Mouse (Mus musculus) olfactory bulb, adult 2 months (tissue): ENCODE data around the gene Magohb. TPM values are rescaled to one million over a fixed set of nuclear protein-coding genes. Genes with fewer than 3 reads are reported as not detected.

Experiments used
- H3K27ac ChIP-seq: fragments of 200-500 bp; 2 replicates; pipeline ENCODE4 v1.5.1; 2012; ENCODE audit warnings: low read depth, low read length; ENCODE audit not compliant: insufficient read depth
- H3K4me1 ChIP-seq: fragments of 200-500 bp; 2 replicates; pipeline ENCODE4 v1.6.1; 2012; ENCODE audit warnings: low read length; ENCODE audit not compliant: control insufficient read depth, insufficient read depth
- H3K4me3 ChIP-seq: fragments of 200-500 bp; 2 replicates; pipeline ENCODE4 v1.5.1; 2012; ENCODE audit warnings: mild to moderate bottlenecking, low read depth, low read length, moderate library complexity; ENCODE audit not compliant: insufficient read depth
- CTCF ChIP-seq: fragments of 200-500 bp; IDR thresholded peaks from 2 replicates; pipeline ENCODE4 v1.5.1; 2012; ENCODE audit warnings: low read depth, mild to moderate bottlenecking, low read length, moderate library complexity; ENCODE audit not compliant: insufficient read depth
- POLR2A ChIP-seq: fragments of 200-500 bp; IDR thresholded peaks from 2 replicates; pipeline ENCODE4 v1.6.1; 2012; ENCODE audit warnings: mild to moderate bottlenecking, low read depth, low read length, moderate library complexity; ENCODE audit not compliant: insufficient read depth
- WGBS: fragments of 180-500 bp; shearing (Covaris S2); methylation state at CpG from one replicate; pipeline ENCODE4 v1.1.7; 2018; 5-methylcytosine and 5-hydroxymethylcytosine counted together
- polyA plus RNA-seq: library from polyadenylated mRNA; stranded (reverse); fragments of >200 nt; gene quantifications from 2 replicates; pipeline ENCODE4 v1.2.4, GENCODE M21; 2012; ENCODE audit warnings: low replicate concordance; ENCODE audit not compliant: missing spikeins, insufficient read depth, insufficient read length

The Magohb gene
- polyA plus RNA-seq = not detected in 2 replicates

GRCm38 (mm10) chr6:131292991-131293788 lies at the start of gene Magohb:
TSS of gene Magohb (minus strand) at chr6:131293244.
- H3K4me3 ChIP-seq = peak within 1 kb of the TSS; percentile 70
- H3K4me1 ChIP-seq = 0 out of 2 replicates have a peak, but pooled peaks cover 2% of the 10 kb centered on the region
- TF ChIP-seq CTCF (no peak), POLR2A (no peak; the same call in 1 of the 2 replicates)
- H3K27ac ChIP-seq = peak within 1 kb of the TSS; percentile 39
- 1% methylated on average over 51 of the region's 51 CpGs for WGBS

- Histone ChIP-seq H3K4me3 (no peak overlapping the region), H3K4me1 (no peaks in the 10 kb centered on the region), H3K27ac (no peak overlapping the region)
- 64% methylated on average over 3 of the region's 3 CpGs for WGBS
- TF ChIP-seq CTCF (no peak), POLR2A (no peak)
These were observed 47.0 kb upstream of the Magohb start for GRCm38 (mm10) chr6:131340082-131340481.

- no peaks in the 10 kb centered on the region for H3K4me1 ChIP-seq
- H3K27ac ChIP-seq = no peak overlapping the region
- 85% methylated on average over 3 of the region's 3 CpGs for WGBS
- no peak overlapping the region for H3K4me3 ChIP-seq
- TF ChIP-seq CTCF (no peak), POLR2A (no peak)
These were observed 46.3 kb upstream of the Magohb start for GRCm38 (mm10) chr6:131339309-131339708.

GRCm38 (mm10) chr6:131338787-131339186 lies 45.7 kb upstream of the Magohb start:
- 63% methylated on average over 1 of the region's 1 CpGs for WGBS
- H3K4me1 ChIP-seq = no peaks in the 10 kb centered on the region
- no peak overlapping the region for H3K27ac ChIP-seq
- TF ChIP-seq POLR2A (no peak), CTCF (no peak)
- H3K4me3 ChIP-seq = no peak overlapping the region

- 93% methylated on average over 2 of the region's 2 CpGs for WGBS
These were observed 34.0 kb upstream of the Magohb start for GRCm38 (mm10) chr6:131327076-131327475.

GRCm38 (mm10) chr6:131321854-131322639 lies 29.0 kb upstream of the Magohb start:
- TF ChIP-seq CTCF (no peak), POLR2A (no peak)
- WGBS = 74% methylated on average over 3 of the region's 3 CpGs
- no peak overlapping the region for H3K4me3 ChIP-seq
- H3K27ac ChIP-seq = no peak overlapping the region
- H3K4me1 ChIP-seq = no peaks in the 10 kb centered on the region

More at GRCm38 (mm10) chr6:131327076-131327475, 34.0 kb upstream of the Magohb start:
- H3K4me1 ChIP-seq = no peaks in the 10 kb centered on the region
- no peak overlapping the region for H3K27ac ChIP-seq
- H3K4me3 ChIP-seq = no peak overlapping the region
- no peak for TF ChIP-seq CTCF
- no peak for TF ChIP-seq POLR2A

- no peaks in the 10 kb centered on the region for H3K4me1 ChIP-seq
- H3K4me3 ChIP-seq = no peak overlapping the region
- no peak for TF ChIP-seq POLR2A
- TF ChIP-seq CTCF = no peak
- 87% methylated on average over 7 of the region's 7 CpGs for WGBS
- no peak overlapping the region for H3K27ac ChIP-seq
These were observed 23.4 kb upstream of the Magohb start for GRCm38 (mm10) chr6:131316155-131317101.

- TF ChIP-seq POLR2A = no peak
- no peak overlapping the region for H3K4me3 ChIP-seq
- 74% methylated on average over 3 of the region's 3 CpGs for WGBS
- H3K27ac ChIP-seq = no peak overlapping the region
- no peaks in the 10 kb centered on the region for H3K4me1 ChIP-seq
These were observed 15.0 kb upstream of the Magohb start for GRCm38 (mm10) chr6:131308031-131308430.

- H3K4me3 ChIP-seq = no peak overlapping the region
- 67% methylated on average over 3 of the region's 3 CpGs for WGBS
- TF ChIP-seq POLR2A = no peak
- TF ChIP-seq CTCF = no peak
- no peak overlapping the region for H3K27ac ChIP-seq
- H3K4me1 ChIP-seq = no peaks in the 10 kb centered on the region
These were observed 11.7 kb upstream of the Magohb start for GRCm38 (mm10) chr6:131304776-131305175.
